ENCODE assay signal across 18 mouse cellular contexts in genomic region chr6:17561886-17562285, GRCm38 (mm10).
"Had no signal": no experiment of that assay in that cellular context is flagged by ENCODE, and none has a peak within 500 bp of the region (broad histone marks: within the 10 kb centered on the region; RNA-seq: fewer than 3 reads in every experiment).

No protein-coding gene starts in this region.

- ATAC-seq: inflammation-experienced regulatory T-cells, adult 6 months; intestine, postnatal 0 days; liver, postnatal 0 days had no signal

- H3K9ac ChIP-seq: limb, embryonic 12.5 days; limb, embryonic 15.5 days; liver, embryonic 14.5 days; liver, postnatal 0 days; neural tube, embryonic 12.5 days; neural tube, embryonic 15.5 days had no signal

- H3K4me3 ChIP-seq: limb, embryonic 12.5 days; limb, embryonic 15.5 days; neural tube, embryonic 12.5 days; neural tube, embryonic 15.5 days had no signal

- H3K4me2 ChIP-seq: limb, embryonic 15.5 days; liver, embryonic 11.5 days; neural tube, embryonic 15.5 days had no signal

- H3K27me3 ChIP-seq: limb, embryonic 12.5 days; limb, embryonic 15.5 days had no signal

- H3K9me3 ChIP-seq: limb, embryonic 12.5 days; limb, embryonic 15.5 days; neural tube, embryonic 12.5 days; neural tube, embryonic 15.5 days had no signal

- H3K4me1 ChIP-seq: limb, embryonic 15.5 days had no signal

- DNase-seq: kidney, adult 8-10 months; kidney, postnatal 14 days; kidney, postnatal 4 days; liver, postnatal 0 days; right cerebral cortex, adult 18-20 months; right cerebral cortex, postnatal 14 days; right cerebral cortex, postnatal 4 days; thymus, adult 18-20 months; thymus, postnatal 36 days had no signal

- H3K36me3 ChIP-seq: limb, embryonic 12.5 days; limb, embryonic 15.5 days; neural tube, embryonic 12.5 days; neural tube, embryonic 15.5 days had no signal

- H3K27ac ChIP-seq: hindbrain, postnatal 0 days; limb, embryonic 15.5 days; liver, embryonic 14.5 days; neural tube, embryonic 12.5 days; neural tube, embryonic 15.5 days had no signal
